Mouse (Mus musculus) hindbrain, embryonic 10.5 days (tissue): ENCODE results near the gene Mup8. TPM values are rescaled to one million over a fixed set of nuclear protein-coding genes. Genes with fewer than 3 reads are reported as not detected.
"Not testable (repeated sequence)": the region's sequence is repeated elsewhere in the genome, so short reads cannot be mapped to it uniquely, and the experiment has no call there.

Experiments
- DNase-seq: peaks from one replicate; pipeline ENCODE4 v3.0.0-alpha.2; 2017; ENCODE audit warnings: low spot score
- H3K27ac ChIP-seq: fragments of 300-500 bp; sonication (generic); 2 replicates; pipeline ENCODE4 v1.5.1; 2016; ENCODE audit warnings: mild to moderate bottlenecking, moderate library complexity
- H3K27me3 ChIP-seq: fragments of 300-500 bp; sonication (generic); 2 replicates; pipeline ENCODE4 v1.6.1; 2016; ENCODE audit warnings: mild to moderate bottlenecking; ENCODE audit not compliant: poor library complexity, insufficient read depth, severe bottlenecking
- H3K36me3 ChIP-seq: fragments of 300-500 bp; sonication (generic); 2 replicates; pipeline ENCODE4 v1.6.1; 2016; ENCODE audit warnings: mild to moderate bottlenecking, moderate library complexity
- H3K4me1 ChIP-seq: fragments of 300-500 bp; sonication (generic); replicated peaks from 2 replicates; pipeline ENCODE4 v1.6.1; 2016; ENCODE audit warnings: mild to moderate bottlenecking
- H3K4me3 ChIP-seq: fragments of 300-500 bp; sonication (generic); 2 replicates; pipeline ENCODE4 v1.5.1; 2016; ENCODE audit warnings: mild to moderate bottlenecking, moderate library complexity
- H3K9me3 ChIP-seq: fragments of 300-500 bp; sonication (generic); 2 replicates; pipeline ENCODE4 v1.6.1; 2016; ENCODE audit warnings: mild to moderate bottlenecking, moderate library complexity
- WGBS: fragments of 180-500 bp; shearing (Covaris S2); methylation state at CpG from one replicate; pipeline ENCODE4 v1.1.7; 2016; 5-methylcytosine and 5-hydroxymethylcytosine counted together
- polyA plus RNA-seq: library from polyadenylated mRNA; unstranded; fragments of >200 nt; fragmentation: Nextera tagmentation; extraction: Ambion mirVana; gene quantifications from 2 replicates; pipeline ENCODE4 v1.2.1, GENCODE M21; 2016

Gene Mup8
- not detected in 2 replicates for polyA plus RNA-seq

DNA sequence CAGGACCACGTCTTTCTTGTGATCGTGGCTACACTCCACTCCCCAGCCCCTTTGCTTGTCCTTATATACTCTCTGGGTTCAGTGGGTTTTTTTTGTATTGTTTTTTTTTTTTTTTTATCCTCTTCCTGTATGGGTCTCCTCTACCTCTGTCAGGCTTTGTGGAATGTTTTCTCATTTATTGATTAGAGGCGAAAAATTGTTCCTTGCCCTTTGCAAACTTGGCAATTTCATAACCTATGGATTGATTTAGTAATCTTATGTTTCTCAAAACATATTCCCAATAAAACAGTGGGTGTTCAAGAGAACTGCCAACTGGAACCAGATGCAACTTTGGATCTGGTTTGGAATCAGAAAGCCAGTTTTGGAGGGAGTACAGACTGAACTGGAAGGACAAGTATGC is at the start of gene Mup8:
Mup8 (minus strand) TSS at position 101 of the 400 bp plus-strand sequence.
- not testable (repeated sequence) for H3K9me3 ChIP-seq, H3K27me3 ChIP-seq, DNase-seq, H3K36me3 ChIP-seq, H3K4me1 ChIP-seq, H3K4me3 ChIP-seq, H3K27ac ChIP-seq
- WGBS, result 88% methylated on average over 3 of the region's 3 CpGs

DNA sequence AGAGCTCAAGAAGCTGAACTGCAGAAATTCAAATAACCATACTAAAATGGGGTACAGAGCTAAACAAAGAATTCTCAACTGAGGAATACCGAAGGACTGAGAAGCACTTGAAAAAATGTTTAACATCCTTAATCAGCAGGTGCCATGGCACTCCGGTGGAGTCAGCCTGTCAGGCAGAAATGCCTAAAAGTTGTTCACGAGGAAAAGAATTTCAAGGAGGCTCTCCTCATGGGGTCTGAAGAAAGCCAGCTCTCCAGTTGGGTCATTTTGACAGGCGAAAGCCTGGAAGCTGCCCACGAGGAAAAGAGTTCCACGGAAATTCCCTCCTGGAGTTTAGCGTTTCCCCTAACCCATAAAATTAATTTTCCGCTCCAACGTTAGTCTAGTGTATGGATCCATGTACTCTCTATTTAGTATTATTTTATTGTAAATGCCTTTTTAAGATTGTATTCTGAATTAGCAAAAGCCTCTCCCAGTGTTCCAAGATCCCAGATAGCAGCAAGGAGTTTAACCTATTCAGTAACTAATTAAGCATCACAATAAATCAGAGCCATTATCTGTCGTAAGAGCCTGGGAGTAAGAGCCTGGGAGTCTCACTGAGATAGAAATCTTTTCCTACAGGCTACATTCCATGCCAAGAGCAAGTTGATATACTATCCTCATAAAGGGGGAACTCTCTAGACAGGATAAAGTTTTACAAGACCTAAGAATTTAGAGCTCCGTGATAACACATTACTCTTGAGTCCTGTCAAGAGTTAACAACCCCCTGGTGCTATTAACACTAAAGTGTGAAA is 43.8 kb upstream of the Mup8 start:
- 77% methylated on average over 11 of the region's 11 CpGs for WGBS
- H3K4me1 ChIP-seq, H3K36me3 ChIP-seq, H3K4me3 ChIP-seq, DNase-seq, H3K27me3 ChIP-seq, H3K27ac ChIP-seq: not testable (repeated sequence)
- peaks cover 12% of the 10 kb centered on the region for H3K9me3 ChIP-seq

DNA sequence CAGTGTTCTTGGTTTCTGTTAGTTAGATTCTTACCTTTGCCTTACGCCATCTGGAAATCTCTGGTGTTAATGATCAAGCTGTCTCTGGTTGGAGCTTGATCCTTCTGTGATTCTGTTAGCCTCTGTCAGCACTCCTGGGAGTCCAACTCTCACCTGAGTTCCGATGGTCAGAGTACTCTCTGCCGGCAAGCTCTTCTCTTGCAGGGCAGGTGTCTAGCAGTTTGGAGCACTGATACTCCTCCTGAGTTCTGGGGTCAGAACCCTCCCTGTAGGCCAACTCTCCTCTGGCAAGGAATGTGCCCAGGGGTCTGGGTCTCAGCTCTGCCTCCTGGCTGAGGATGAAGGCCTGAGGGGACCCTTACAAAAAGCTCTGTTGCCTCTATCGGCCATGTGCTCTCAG is 40.3 kb upstream of the Mup8 start:
- not testable (repeated sequence) for H3K36me3 ChIP-seq, H3K27me3 ChIP-seq, DNase-seq, H3K27ac ChIP-seq, H3K4me3 ChIP-seq, H3K4me1 ChIP-seq
- peaks cover 12% of the 10 kb centered on the region for H3K9me3 ChIP-seq
- 93% methylated on average over 3 of the region's 4 CpGs for WGBS

Other genes starting within 250 kb of the Mup8 start
- gene Mup7, start 152.1 kb downstream of the Mup8 start, polyA plus RNA-seq, result not detected in 2 replicates
- gene Mup2, start 68.3 kb downstream of the Mup8 start, polyA plus RNA-seq, result not detected in 2 replicates
- not detected in 2 replicates for gene Mup9, start 199.4 kb upstream of the Mup8 start, polyA plus RNA-seq